Mouse (Mus musculus) layer of hippocampus, adult 9-10 months (tissue): ENCODE measurements around the gene Vmn2r9.
"Not testable (repeated sequence)": the region's sequence is repeated elsewhere in the genome, so short reads cannot be mapped to it uniquely, and the experiment has no call there.

Experiments used
- DNase-seq: peaks from one replicate; pipeline ENCODE4 v3.0.0; 2022; ENCODE audit warnings: low spot score

Vmn2r9 gene

DNA sequence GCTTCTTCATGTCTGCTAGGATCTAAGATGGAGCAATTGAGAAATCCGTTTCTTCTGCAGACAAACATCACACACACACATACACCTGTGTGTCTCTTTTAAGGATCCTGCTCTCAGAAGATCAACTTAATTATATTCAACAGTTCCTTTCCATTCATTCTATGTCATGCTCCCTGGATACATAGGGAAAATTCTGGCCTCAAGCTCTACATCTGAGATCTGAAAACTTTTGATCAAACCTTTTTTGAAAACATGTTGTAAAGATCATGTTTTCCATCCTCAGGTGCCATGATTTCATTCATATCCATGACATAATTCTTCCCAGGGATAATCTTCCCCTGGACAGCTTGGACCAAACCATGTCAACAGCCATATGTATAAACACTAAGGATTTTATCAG lies at the start of gene Vmn2r9:
Gene Vmn2r9 (minus strand): TSS at position 101 of the 400 bp plus-strand sequence.
- DNase-seq, result not testable (repeated sequence)

GRCm38 (mm10) chr5:108866746-108867145 lies 14.3 kb upstream of the Vmn2r9 start:
- not testable (repeated sequence) for DNase-seq

- no peak for DNase-seq
Observed at GRCm38 (mm10) chr5:108849466-108849865, 2.9 kb downstream of the Vmn2r9 start.

DNA sequence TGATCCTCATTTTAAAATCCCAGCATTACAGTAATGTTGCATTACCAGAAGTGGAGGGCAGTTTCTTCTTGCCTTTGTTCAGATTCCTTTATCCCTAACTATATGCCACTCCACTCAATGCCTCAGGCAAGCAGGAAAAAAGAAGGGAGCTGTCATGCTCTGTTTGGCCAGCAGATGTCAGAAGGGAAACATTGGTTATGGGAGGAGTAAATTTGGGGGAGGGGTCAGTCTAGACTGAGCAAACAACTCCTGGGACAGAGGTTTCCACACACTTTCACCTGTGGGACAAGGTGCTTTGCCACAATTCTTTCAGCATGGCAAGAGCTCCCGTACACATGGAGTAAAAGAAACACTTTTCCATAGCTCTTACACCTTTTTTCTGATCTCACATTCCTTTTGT lies 16.2 kb downstream of the Vmn2r9 start:
- DNase-seq, result no peak

- no peak for DNase-seq
Observed at GRCm38 (mm10) chr5:108823276-108823675, 29.1 kb downstream of the Vmn2r9 start.

DNA sequence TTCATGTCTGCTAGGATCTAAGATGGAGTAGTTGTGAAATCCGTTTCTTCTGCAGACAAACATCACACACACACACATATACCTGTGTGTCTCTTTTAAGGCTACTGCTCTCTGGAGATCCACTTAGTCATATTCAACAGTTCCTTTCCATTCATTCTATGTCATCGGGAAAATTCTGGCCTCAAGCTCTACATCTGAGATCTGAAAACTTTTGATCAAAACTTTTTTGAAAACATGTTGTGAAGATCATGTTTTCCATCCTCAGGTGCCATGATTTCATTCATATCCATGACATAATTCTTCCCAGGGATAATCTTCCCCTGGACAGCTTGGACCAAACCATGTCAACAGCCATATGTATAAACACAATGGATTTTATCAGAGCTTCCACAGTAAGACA lies 43.7 kb downstream of the Vmn2r9 start, which contains the start of gene Vmn2r8:
Gene Vmn2r8 (minus strand): TSS at position 101 of the 400 bp plus-strand sequence.
- DNase-seq, result not testable (repeated sequence)

DNA sequence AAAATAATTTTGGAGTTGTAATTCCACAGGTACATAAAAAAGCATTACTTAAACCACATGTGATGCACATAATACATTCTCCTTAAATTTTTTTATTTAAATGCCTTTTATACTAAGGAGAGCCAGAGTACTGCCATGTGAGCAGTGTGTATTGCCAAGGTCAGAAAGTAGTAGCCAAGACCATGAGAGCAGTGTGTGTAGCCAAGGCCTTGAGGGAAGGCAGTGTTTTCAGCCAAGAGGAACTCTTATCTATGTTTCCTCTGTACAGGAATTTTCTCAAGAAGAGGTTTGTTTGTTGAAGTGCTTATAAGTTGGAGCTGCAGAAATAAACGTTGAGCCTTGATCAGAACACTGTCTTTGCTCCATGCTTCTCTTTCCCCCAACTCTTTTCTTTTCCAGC lies 48.8 kb downstream of the Vmn2r9 start:
- DNase-seq, result no peak

- DNase-seq, result not testable (repeated sequence)
Observed at GRCm38 (mm10) chr5:108795263-108795662, 57.1 kb downstream of the Vmn2r9 start, which contains the start of gene Tmed11. Gene Tmed11 (minus strand): TSS chr5:108795363.

- DNase-seq, result not testable (repeated sequence)
Observed at GRCm38 (mm10) chr5:108790385-108790784, 62.0 kb downstream of the Vmn2r9 start.
